Mouse (Mus musculus) gastrocnemius, adult 8-10 months (tissue): Measurements from ENCODE around the gene Rtn1. TPM values are rescaled to one million over a fixed set of nuclear protein-coding genes. Genes with fewer than 3 reads are reported as not detected.
"Not testable (repeated sequence)": the region's sequence is repeated elsewhere in the genome, so short reads cannot be mapped to it uniquely, and the experiment has no call there.

Experiments
- DNase-seq, 2 experiments: peaks; one replicate each; pipeline ENCODE4 v3.0.0; 2022; ENCODE audit warnings: low spot score in 2 of 2
- total RNA-seq, 4 experiments: library from RNA; stranded (reverse); gene quantifications; 2 replicates each; pipeline ENCODE4 v1.2.4; 2022

Gene Rtn1
- total RNA-seq, 4 experiments from 2014 or later, result 1.1 to 3.2 (median 2.2) TPM

DNA sequence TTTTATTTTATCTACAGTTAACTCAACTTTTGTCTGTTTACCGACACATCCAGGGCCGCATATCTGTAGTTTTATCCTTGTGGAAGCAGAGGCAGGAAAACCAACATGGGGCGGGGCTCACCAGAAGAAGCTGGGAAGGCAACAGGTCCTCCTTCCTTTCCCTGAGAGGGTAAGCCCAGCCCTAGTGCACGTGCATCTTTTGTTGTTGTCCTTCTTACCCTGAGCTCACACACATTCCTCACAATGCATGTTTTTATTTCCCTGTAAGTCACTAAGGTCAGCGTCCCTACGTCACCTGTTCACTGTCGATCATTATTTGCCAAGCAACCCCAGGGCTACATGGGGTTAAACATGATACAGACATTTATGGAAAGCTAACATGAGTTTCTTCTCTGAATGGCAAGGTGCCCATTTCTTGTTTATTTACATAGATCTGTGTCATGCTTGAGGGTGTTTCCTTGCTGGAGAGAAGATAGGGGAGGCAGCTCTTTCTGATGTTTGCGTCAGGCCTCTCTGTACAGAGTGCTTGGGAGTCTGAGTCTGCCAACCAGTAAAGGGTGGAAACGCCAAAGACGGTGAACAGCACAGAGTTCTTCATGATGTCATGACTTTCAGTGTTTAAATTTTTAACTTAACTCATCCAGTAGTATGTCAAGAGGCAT, 84.5 kb downstream of the Rtn1 start:
- DNase-seq, result no peak

DNA sequence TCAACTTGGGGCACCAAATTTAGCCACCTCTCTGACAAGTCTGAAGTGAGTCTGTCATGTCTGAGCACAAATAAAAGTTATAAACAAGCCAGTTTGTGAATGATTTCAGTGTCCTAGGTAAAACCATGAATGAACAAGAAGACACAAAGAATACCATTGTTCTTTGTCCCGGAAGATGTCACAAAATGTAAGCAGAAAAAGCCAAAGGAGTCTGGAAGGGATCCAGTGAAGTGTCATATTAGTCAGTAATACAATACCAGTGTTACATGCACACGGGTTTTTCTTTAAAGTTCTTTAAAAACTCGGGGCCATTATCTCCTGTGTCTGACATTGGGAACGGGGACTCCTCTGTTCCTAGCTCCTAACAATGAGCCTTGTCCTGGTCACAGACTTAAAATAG, 85.1 kb downstream of the Rtn1 start:
- DNase-seq, result no peak

DNA sequence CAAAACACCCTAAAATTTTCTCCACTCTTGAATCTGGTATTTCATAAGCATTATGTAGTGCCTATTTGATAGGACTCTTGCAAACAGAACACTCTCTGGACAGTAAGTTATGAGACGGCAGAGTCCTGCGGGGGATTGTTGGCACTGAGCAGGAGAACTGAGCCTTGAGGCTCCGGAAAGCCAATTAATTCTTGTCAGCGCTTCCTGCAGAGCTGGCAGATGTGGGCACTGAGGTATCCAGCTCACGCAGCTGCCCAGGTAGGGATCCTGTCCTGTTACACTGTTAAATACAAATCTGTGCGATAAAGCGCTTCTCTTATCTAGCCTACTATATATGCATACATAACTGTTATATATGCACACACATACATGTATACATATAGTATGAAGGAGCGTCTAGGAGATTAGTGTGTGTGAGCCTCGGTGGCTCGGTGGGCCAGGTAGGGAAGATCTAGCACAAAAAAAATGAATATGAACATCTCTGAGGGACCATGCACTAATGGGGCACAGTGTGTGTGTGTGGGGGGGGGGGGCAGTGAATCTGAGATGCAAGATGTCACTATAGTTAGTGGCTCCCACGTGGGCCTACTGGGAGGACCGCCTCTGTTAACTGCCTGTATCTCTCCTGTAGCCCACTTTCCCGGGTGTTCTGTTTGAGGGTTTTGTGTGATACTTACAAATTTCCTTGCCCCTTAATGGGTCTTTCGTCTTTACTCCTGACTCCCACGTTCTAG, 93.0 kb downstream of the Rtn1 start:
- DNase-seq, result no peak

DNA sequence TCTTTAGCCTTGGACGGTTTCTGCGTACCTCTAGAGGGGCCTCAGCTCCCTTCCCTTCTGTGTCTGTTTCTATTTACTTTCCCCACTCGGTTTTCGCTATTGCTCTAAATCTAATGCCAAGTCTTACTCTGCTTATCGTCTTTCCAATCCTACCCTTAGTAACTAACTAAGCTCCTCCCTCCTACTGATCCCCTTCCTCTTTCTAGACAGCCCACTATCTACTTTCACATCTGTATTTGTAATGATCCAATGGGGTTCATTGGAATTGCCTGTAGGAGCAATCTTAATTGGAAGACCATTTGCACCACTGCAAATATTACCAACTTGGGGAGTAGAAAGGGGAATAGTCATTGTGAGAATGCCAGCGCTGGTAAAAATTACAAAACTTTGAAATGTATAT, 98.0 kb downstream of the Rtn1 start:
- DNase-seq, result no peak

DNA sequence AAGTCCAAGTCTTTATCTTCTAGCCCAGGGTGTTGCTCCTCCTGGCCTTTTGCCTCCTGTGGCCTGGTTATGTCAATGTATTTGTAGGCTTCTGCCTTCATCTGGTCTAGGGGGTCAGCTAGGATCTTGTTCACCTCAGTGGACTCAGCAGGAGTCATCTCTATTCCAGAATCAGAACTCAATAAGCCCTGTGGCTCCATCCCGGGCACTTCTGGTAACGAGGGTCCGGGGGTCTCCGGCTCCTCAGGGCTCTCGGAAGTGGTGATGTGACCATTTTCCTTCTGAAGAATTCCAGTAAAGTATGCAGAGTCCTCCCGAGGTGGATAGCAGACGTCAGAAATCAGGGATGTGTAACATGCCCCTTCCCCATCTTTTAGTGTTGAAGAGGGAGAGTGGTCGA, 100.3 kb downstream of the Rtn1 start:
- no peak for DNase-seq

DNA sequence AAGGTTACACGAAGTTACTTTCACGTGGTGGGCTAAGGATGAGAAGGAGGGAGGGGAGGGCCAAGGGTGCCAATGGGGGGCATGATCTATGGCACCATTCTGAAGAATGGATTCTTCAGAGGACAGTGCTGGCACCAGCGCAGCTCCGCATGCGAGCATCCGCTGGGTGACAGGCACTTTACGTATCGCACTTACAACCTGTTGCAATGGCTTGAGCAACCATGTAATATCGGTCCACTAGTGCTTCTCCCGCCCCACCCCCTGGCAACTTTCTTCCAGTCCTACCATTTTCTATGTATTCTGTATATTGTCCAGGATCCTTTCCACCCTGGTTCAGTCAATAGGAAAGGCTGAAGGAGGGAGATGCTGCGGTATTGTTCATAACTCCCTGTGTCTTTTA, 102.6 kb downstream of the Rtn1 start:
- DNase-seq, result no peak

DNA sequence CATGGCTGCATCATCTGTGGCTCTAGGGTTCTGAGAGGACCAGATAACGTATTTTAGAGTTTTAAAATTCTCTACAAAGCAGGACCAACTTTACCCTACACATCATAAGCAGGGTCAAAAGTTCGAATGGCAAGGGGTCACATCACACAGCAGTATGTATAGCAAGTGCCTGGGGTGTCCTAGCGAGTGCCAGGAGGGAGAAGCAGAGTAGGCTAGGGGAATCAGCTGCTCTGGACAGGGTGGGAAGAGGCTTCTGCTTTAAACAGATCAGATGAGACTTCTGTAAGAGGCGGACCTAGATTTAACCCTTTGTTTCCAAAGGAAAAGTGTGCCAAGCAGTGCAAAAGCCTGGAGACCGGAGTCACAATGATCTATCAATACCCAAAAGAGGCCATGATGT, 103.4 kb downstream of the Rtn1 start:
- DNase-seq, result no peak

DNA sequence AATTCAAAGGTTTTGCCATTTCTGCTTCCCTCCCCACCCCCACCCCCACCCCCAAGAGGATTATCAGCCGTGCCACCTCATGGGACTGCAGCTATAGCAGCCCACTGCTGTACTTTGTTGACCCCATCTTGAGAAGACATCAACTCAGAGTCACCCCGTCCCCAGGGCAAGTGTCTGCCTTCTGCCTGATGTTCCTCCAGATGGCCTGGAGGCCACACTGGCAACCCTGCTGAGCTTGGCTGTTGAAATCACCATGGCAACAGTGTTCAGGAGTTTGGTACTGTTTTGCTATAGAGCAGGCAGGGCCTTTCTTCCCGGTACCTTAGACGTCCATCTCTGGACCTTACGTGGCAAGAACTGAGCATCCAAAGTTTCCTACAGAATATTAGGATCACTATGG, 103.9 kb downstream of the Rtn1 start:
- DNase-seq, result no peak

DNA sequence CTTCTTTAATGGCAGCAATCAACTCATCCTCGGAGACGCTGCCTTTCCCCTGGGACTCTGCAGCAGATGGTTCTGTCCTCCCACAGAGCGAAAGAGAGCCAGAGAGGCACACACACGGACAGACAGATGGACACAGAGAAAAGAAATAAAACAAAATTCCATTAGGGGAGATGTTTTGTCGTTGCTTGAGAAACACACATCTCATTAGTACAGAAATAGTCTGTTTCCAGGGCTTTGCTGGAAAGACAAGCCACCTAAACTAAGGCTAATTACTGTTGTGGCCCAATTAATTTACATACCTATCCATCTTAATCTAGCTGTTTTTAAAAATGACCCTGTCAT, 104.5 kb downstream of the Rtn1 start:
- DNase-seq, result no peak

DNA sequence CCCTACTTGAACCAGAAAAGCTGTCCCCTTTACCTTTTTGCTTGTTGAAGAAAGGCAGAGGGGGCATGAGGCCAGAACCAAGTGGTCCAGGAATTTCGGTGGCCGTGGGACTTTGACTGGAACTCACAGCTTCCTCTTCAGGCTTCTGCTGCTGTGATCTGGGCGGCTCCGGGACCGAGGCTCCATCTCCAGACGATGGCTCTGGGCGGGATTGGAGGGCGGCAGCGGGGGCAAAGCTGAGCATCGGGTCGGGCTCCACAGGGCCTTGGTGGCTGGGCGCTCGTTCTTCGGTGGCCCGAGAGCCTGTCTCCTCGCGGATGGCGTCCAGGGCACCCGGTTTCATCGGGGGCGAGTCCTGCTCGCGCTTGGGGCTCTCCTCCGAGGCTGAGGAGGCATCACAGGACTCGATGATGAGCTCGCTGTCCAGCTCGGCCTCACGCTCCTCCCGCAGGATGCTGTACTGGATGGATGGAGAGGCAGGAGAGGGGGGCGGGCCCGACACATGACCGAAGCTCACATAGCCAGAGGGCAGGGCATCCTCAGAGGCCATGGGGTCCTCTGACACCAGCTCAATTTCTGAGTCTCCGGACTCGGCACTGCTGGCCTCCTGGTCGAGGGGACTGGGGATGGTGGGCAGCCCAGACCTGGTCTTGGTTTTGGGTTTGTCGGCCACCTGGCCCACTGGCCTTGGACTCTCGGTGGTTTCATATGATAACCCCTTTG, 105.1 kb downstream of the Rtn1 start:
- no peak for DNase-seq

DNA sequence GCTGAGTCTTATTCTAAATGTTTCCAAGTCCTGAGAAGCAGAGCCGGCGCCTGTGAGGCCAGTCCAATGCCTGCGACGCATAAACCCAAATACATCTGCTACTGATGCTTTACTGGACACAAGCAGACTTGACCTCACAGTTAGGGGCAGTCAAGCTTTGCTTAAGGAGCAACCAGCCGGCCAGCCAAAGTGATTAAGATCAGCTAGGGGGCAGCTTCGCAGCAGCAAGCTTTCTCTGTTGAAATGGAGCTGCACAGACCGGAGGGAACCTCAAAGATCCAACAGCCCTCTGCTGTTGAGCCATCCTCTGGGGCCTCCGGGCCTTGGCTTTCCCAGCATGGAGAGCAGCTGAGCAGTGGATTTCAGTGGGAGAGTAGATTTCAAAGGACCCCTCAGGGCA, 107.4 kb downstream of the Rtn1 start:
- DNase-seq, result no peak

DNA sequence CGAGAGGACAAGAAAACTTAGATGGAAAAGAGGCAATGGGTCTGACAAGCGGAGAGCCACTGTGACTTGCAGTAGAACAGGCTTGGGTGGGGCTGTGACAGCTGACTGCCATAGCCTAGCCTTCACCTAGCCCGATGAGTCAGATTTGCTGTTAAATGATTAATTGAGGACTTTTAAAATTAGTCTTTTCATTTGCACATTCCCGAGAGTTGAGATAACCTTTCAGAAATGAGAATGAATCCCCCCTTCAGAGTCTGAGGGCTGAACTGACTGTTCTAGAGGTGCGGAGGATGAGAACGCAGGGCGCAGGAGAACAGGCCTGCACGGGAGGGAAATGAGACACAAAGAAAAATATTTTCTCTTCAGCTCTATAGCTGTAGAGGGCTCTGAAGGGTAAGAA, 107.9 kb downstream of the Rtn1 start:
- DNase-seq, result no peak

DNA sequence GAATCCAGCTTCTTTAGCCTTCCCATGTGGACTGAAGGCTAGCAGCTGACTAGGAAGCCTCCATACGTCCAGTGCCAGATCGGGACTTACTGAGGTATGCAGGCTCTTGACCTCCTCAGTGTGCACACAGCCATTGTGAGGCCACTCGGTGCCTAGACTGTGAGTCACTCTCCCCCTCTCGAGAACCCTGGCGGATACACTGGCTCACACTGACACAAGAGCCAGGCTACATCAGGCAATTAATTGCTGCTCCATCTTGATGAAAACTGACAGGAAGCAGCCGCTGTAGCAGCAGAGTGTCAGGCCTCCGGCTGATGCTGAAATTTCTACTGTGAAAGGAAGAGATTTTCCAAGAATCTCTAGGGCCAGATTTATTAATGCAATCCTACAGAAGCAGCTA, 110.6 kb downstream of the Rtn1 start:
- no peak for DNase-seq

DNA sequence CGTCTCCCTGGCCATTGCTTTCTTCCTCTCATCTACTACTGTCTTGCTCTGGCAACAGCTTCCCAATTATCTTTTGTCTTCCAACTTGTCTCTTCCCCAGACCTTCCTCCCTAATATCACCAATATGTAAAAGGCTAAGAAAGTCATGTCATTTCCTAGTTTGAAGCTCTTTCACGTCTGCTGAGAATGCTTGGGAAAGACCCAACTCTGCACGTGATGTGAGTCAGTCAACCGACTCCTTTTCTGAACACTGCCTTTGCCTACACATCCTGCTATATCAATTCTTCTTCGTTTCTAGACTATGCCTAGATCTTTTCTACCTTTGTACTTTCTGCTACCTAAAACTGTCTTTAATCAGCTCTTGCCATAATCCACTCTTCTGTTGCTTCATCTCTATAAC, 112.3 kb downstream of the Rtn1 start:
- no peak for DNase-seq

DNA sequence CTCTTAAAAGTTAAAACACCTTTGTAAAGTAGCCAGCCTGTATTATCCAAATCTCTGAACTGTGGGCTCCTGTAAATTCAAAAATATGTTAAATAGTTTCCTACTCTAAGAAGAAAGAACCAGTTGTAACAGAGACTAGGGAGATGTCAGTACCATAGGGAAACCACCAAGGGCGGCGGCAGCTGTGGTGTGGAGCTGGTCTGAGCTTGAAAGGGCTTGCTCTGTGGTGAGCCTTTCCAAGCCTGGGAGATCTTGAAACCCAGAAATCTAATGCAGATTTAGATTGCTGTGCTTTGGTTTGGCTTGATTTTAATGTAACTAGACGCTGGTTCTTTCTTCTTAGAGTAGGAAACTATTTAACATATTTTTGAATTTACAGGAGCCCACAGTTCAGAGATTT, 115.7 kb downstream of the Rtn1 start:
- DNase-seq, result not testable (repeated sequence)

DNA sequence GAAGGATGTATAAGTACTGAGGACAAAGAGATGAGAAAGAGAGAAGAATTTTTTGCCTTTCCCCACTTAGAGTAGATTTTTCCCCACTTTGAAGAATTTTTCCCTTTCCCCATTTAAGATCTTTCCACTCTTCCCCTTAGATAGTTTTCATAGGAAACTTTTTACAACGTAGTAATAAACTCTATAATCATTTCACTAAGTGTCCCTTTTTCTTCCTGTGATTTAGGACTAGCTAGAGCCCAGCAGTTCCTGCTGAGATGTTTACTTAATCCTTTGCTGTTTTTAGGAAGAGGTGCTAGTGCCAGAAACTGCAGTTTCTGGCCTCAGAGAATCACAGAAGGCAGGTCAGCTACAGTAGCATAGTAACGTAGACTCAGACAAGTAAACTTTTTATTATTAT, 116.3 kb downstream of the Rtn1 start:
- no peak for DNase-seq

DNA sequence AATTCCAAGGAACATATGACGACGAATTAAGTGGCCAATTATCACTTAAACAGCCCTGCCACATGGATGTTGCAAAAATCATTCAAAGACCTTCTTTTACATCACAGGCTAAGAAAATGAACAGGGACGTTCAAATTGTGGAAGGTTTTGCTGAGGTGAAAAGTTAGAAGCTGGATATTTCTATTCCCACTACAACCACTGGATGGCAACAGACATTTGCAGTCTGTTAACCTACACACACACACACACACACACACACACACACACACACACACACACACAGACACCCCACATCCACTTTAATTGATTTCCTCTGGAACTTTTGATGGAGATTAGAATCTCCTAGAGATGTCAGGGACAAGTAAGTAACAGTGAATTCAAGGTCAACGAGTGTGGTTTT, 117.6 kb downstream of the Rtn1 start:
- no peak for DNase-seq

DNA sequence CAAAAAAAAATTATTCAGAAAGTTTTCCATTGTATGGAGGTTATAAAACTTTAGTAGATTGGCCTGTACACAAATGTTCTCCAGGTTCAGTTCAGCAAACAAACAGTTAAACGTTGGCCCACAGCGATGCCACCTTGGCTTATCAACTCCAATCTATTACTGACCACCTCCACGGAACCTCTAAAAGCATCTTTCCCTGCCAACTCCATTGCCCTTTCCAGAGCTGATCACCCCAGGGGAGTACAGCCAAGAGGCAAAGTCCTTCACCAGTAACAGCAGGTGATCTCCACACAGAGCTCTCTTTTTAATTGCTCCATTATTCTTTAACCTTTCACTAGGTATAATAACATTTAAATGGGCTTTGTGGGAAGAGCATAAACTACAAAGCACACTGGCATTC, 120.6 kb downstream of the Rtn1 start:
- no peak for DNase-seq

DNA sequence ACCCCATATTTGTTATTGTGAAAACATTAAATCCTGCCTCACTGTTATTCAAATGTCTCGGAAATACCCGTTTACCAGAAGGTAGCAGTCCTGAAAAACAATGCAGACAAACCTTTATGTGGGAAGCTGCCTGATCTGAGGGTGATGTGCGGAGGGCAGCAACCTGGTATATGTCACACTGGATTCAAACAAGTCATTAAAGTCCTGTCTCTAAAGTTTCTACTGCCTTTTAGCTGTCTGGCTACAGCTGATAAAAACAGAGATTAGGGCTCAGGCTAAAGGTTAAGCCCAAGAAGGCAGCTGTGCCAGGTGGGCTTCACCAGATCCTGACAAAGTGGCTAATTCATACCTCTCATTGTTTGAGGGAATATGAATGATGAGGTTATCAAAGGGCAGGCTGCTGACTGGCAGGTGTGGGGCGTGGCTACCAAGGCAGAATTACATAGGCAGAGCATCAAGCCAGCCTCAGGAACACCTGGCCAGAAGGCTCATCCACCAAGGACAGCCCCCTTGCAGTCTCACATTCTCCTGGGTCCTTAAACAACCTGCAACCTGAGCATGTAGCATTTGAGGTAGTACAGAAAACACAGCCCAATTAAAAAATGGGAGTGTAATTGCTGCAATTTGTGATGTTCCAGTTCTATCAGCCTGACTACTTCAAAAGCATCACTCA, 121.4 kb downstream of the Rtn1 start:
- DNase-seq, result no peak

DNA sequence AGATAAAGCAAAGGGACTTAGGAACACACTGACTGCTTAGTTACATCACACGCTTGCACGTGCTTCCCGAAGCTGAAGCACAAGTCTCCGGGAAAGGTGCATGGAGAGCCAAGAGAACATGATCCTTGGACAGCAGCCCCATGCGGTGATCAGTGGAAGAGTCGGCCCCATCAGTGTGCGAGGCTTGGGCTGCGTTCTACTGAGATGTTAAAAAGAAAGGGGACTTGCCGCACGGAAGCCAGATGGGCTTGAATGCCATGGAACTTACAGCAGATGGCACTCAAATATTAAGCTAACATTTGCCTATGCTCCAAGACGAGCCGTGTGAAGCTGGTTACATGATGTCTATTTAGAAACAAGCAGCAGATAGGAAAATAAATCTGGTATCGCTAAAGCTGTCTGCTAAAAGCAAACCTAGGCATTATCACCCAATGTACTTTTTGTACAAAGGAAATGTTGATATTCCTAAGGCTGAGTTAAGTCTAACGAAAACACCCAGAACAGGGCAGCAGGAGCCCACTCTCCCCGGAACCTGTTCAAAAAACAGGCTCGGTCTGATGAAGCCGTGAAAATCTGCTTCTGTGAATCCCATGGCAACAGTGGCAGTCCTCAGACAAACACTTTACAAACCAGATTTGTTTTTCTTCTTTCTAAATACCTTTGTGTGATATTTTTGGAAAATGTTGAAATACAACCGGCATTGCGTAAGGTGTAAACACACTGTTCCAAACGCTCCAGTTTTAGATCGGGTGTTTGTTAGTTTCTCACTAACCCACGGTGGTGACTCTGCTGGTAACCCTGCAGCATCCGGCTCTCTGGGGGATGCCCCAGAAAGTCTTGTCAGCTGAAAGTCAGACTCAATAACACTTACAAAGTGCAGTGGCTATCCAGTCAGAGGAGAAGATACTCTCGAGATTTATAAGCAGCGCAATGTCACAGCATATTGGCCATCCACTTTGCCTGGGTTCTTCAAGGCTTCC, 123.2 kb downstream of the Rtn1 start:
- peak; percentile 13 to 35 for DNase-seq

DNA sequence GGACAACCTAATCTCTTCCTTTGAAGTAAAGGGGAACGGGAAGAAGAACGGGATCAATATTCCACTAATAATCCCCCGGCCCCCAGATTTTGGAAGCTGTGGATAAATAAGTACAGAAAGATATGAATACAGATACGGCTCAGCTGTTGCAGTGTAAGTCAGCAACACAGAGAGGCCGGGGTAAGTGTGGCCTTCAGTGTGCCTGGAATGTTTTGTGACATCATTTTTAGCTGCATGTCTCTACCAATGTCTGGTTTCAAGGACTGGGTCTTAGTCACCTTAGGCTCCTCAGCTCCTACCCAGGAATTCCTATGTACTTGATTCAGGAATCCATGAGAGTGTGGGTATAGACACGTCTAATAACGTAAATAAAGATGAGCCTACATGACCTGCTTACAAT, 124.3 kb downstream of the Rtn1 start:
- no peak for DNase-seq
